Mouse (Mus musculus) olfactory bulb, adult 2 months (tissue): Measurements from ENCODE around the gene Hgd. TPM values are rescaled to one million over a fixed set of nuclear protein-coding genes. Genes with fewer than 3 reads are reported as not detected.
"Not testable (repeated sequence)": the region's sequence is repeated elsewhere in the genome, so short reads cannot be mapped to it uniquely, and the experiment has no call there.

ENCODE experiments used
- H3K27ac ChIP-seq: fragments of 200-500 bp; 2 replicates; pipeline ENCODE4 v1.5.1; 2012; ENCODE audit warnings: low read depth, low read length; ENCODE audit not compliant: insufficient read depth
- H3K4me1 ChIP-seq: fragments of 200-500 bp; 2 replicates; pipeline ENCODE4 v1.6.1; 2012; ENCODE audit warnings: low read length; ENCODE audit not compliant: control insufficient read depth, insufficient read depth
- H3K4me3 ChIP-seq: fragments of 200-500 bp; 2 replicates; pipeline ENCODE4 v1.5.1; 2012; ENCODE audit warnings: mild to moderate bottlenecking, low read depth, low read length, moderate library complexity; ENCODE audit not compliant: insufficient read depth
- CTCF ChIP-seq: fragments of 200-500 bp; IDR thresholded peaks from 2 replicates; pipeline ENCODE4 v1.5.1; 2012; ENCODE audit warnings: low read depth, mild to moderate bottlenecking, low read length, moderate library complexity; ENCODE audit not compliant: insufficient read depth
- POLR2A ChIP-seq: fragments of 200-500 bp; IDR thresholded peaks from 2 replicates; pipeline ENCODE4 v1.6.1; 2012; ENCODE audit warnings: mild to moderate bottlenecking, low read depth, low read length, moderate library complexity; ENCODE audit not compliant: insufficient read depth
- WGBS: fragments of 180-500 bp; shearing (Covaris S2); methylation state at CpG from one replicate; pipeline ENCODE4 v1.1.7; 2018; 5-methylcytosine and 5-hydroxymethylcytosine counted together
- polyA plus RNA-seq: library from polyadenylated mRNA; stranded (reverse); fragments of >200 nt; gene quantifications from 2 replicates; pipeline ENCODE4 v1.2.4, GENCODE M21; 2012; ENCODE audit warnings: low replicate concordance; ENCODE audit not compliant: missing spikeins, insufficient read depth, insufficient read length

Hgd gene
- polyA plus RNA-seq, 1 experiment: not detected

DNA sequence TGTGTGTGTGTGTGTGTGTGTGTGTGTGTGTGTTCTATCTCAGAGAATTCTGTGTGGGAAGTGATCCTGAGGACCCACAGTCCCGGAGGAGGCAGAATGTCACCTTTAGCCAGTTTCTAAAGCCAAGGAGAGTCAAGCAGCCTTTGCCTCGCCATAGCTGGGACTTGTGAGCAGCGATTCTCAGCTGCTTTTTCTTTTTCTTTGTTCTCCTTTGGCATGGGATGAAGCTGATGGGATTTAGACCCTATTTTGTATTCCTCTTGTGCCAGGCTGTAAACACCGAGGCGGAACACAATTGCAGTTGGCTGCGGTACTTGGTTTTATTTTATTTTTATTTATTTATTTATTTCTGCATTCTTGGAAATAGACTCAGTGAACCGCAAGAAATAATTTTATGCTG lies 49.1 kb downstream of the Hgd start:
- peaks cover 5% of the 10 kb centered on the region for H3K4me1 ChIP-seq
- no peak overlapping the region for H3K4me3 ChIP-seq
- TF ChIP-seq POLR2A: no peak
- TF ChIP-seq CTCF: no peak
- WGBS: 34% methylated on average over 7 of the region's 7 CpGs
- H3K27ac ChIP-seq: no peak overlapping the region

DNA sequence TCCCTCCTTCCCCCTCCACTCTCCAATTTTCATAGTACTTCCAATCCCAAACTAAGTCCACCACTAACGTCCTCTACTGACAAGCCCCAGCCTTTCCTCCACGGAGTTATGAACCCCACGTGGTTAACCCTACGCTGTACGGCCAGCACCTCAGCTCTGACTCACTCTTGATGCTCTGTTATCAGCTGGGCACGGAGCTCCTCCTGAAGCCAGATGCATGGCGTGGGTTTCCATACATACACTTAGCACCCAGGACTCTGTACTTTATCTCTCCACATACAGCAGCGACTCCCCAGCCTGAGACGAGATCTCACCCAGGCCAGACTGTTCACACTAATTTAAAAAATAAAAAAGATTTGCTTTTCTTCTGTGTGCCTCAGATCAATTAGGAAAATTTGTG lies 54.6 kb downstream of the Hgd start:
- H3K4me1 ChIP-seq: no peaks in the 10 kb centered on the region
- TF ChIP-seq CTCF: no peak
- no peak for TF ChIP-seq POLR2A
- 73% methylated on average over 9 of the region's 9 CpGs for WGBS

DNA sequence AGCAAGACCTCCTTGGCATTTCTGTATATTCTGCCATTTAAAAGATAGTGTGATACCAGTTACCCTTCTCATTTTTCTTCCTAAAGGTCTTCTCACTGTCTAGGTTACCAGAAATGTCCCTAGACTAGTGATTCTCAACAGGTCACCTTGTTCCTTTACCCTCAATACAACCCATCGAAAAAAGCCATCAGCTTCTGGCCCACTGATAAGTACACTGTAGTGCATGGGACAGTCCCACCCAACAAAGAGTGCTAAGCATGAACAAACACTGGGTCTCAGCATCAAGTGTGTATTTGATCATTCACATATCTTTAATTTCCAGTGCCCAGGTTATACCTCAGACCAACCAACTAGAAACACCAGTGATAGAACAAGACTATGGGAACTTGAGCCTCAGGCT lies 55.1 kb downstream of the Hgd start:
- no peak for TF ChIP-seq POLR2A
- no peak for TF ChIP-seq CTCF
- whole genome bisulfite sequencing: 97% methylated on average over 1 of the region's 1 CpGs
- Histone ChIP-seq H3K4me1 (no peaks in the 10 kb centered on the region), H3K4me3 (no peak overlapping the region), H3K27ac (no peak overlapping the region)

More for the DNA sequence above, 54.6 kb downstream of the Hgd start:
- Histone ChIP-seq H3K27ac (no peak overlapping the region), H3K4me3 (no peak overlapping the region)

GRCm38 (mm10) chr16:37636107-37636506 lies 56.2 kb downstream of the Hgd start:
- TF ChIP-seq POLR2A: no peak
- TF ChIP-seq CTCF: 0 out of 2 replicates have a peak, but pooled peaks have one; percentile 28
- 25% methylated on average over 6 of the region's 6 CpGs for WGBS

GRCm38 (mm10) chr16:37637802-37638201 lies 57.8 kb downstream of the Hgd start:
- no peak for TF ChIP-seq POLR2A
- TF ChIP-seq CTCF: no peak
- Histone ChIP-seq H3K27ac (no peak overlapping the region), H3K4me3 (no peak overlapping the region), H3K4me1 (no peaks in the 10 kb centered on the region)

More at GRCm38 (mm10) chr16:37636107-37636506, 56.2 kb downstream of the Hgd start:
- Histone ChIP-seq H3K27ac (0 out of 2 replicates have a peak overlapping the region, but pooled peaks have one; percentile 33), H3K4me1 (no peaks in the 10 kb centered on the region), H3K4me3 (no peak overlapping the region)

DNA sequence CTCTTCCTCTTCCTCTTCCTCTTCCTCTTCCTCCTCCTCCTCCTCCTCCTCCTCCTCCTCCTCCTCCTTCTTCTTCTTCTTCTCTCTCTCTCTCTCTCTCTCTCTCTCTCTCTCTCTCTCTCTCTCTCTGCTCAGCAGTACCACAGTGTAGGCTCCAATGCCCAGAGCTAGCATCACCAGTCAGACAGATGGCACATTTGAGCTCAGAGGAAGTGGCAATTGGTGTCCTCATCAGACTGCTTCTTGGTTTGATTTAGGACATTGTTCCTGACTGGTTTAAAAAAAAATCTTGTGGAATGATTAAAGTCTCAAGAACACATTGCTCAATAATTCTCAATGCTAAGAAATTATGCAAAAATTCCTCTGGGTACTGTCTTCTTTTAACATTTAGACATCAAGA lies 60.6 kb downstream of the Hgd start:
- H3K4me3 ChIP-seq, H3K4me1 ChIP-seq, H3K27ac ChIP-seq: not testable (repeated sequence)

DNA sequence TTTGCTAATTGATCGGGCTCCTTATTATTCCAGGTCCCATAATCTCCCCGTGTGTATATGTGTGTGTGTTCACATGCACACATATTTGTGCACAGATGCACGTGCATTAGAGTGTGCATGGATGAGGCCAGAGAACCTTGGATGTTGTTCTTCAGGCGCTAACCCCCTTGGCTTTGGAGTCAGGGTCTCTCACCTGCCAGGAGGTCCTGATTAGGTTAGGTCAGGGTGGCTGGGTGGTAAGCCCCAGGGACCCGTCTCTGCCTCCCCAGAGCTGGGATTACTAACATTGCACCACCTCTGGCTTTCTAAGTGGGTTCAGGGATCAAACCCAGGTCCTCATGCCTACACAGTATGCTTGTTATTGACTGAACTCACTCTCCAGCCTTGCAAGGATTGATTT lies 64.5 kb downstream of the Hgd start:
- 91% methylated on average over 5 of the region's 5 CpGs for WGBS
- no peak for TF ChIP-seq POLR2A
- TF ChIP-seq CTCF: no peak
- H3K27ac ChIP-seq: no peak overlapping the region
- no peak overlapping the region for H3K4me3 ChIP-seq
- no peaks in the 10 kb centered on the region for H3K4me1 ChIP-seq

- Histone ChIP-seq H3K4me3 (no peak overlapping the region), H3K4me1 (no peaks in the 10 kb centered on the region), H3K27ac (no peak overlapping the region)
- TF ChIP-seq POLR2A (no peak), CTCF (no peak)
- WGBS: 95% methylated on average over 8 of the region's 8 CpGs
Observed at GRCm38 (mm10) chr16:37645211-37645610, 65.3 kb downstream of the Hgd start.

- H3K4me3 ChIP-seq: no peak overlapping the region
- no peak overlapping the region for H3K27ac ChIP-seq
- WGBS: 84% methylated on average over 3 of the region's 3 CpGs
- TF ChIP-seq POLR2A (no peak), CTCF (no peak)
- no peaks in the 10 kb centered on the region for H3K4me1 ChIP-seq
Observed at GRCm38 (mm10) chr16:37645799-37646198, 65.8 kb downstream of the Hgd start.

GRCm38 (mm10) chr16:37647067-37647466 lies 67.1 kb downstream of the Hgd start:
- Histone ChIP-seq H3K4me1 (no peaks in the 10 kb centered on the region), H3K4me3 (no peak overlapping the region), H3K27ac (no peak overlapping the region)
- 91% methylated on average over 16 of the region's 16 CpGs for WGBS
- no peak for TF ChIP-seq POLR2A
- TF ChIP-seq CTCF: no peak

- Histone ChIP-seq H3K4me3 (no peak overlapping the region), H3K4me1 (peaks cover 2% of the 10 kb centered on the region; the same call in 1 of the 2 replicates), H3K27ac (no peak overlapping the region)
- WGBS: 94% methylated on average over 8 of the region's 8 CpGs
- TF ChIP-seq CTCF (no peak), POLR2A (no peak)
Observed at GRCm38 (mm10) chr16:37647936-37648335, 68.0 kb downstream of the Hgd start.
